Mouse (Mus musculus) myocyte (in vitro differentiated cells): ENCODE results near the gene Zmynd8. TPM values are rescaled to one million over a fixed set of nuclear protein-coding genes. Genes with fewer than 3 reads are reported as not detected.

ENCODE experiments used
- H3K27me3 ChIP-seq: one replicate; pipeline ENCODE4 v1.6.1; 2011; ENCODE audit not compliant: control insufficient read depth, insufficient read depth, insufficient read length
- H3K36me3 ChIP-seq: one replicate; pipeline ENCODE4 v1.6.1; 2011; ENCODE audit not compliant: control insufficient read depth, insufficient read depth
- H3K4me2 ChIP-seq: one replicate; pipeline ENCODE4 v1.6.1; 2011; ENCODE audit warnings: low read depth, control low read depth
- H3K4me3 ChIP-seq: one replicate; pipeline ENCODE4 v1.5.1; 2011; ENCODE audit warnings: mild to moderate bottlenecking, control low read depth, moderate library complexity
- H3K79me2 ChIP-seq: one replicate; pipeline ENCODE4 v1.6.1; 2011; ENCODE audit not compliant: control insufficient read depth, insufficient read depth
- H3ac ChIP-seq: one replicate; pipeline ENCODE4 v1.6.1; 2011; ENCODE audit not compliant: control insufficient read depth, insufficient read length
- CEBPB ChIP-seq: IDR thresholded peaks from 2 replicates; pipeline ENCODE4 v1.6.1; 2011; ENCODE audit warnings: mild to moderate bottlenecking, moderate library complexity; ENCODE audit not compliant: poor library complexity, insufficient read depth, severe bottlenecking
- E2F4 ChIP-seq: IDR thresholded peaks from one replicate; pipeline ENCODE4 v1.6.1; 2011; ENCODE audit warnings: mild to moderate bottlenecking, control low read depth, moderate library complexity; ENCODE audit not compliant: insufficient read depth
- MAX ChIP-seq: IDR thresholded peaks from one replicate; pipeline ENCODE4 v1.6.1; 2011; ENCODE audit warnings: low read depth, mild to moderate bottlenecking, control low read depth
- MYOD1 ChIP-seq, 3 experiments: IDR thresholded peaks; one replicate each; pipeline ENCODE4 v1.6.1; 2011; ENCODE audit warnings: control low read depth in 2 of 3, low read depth in 2 of 3, mild to moderate bottlenecking in 2 of 3, moderate library complexity in 1 of 3; ENCODE audit not compliant: insufficient read length in 2 of 3, control insufficient read depth in 1 of 3
- MYOG ChIP-seq, 3 experiments: IDR thresholded peaks; one replicate each; pipeline ENCODE4 v1.6.1; 2011; ENCODE audit warnings: control low read depth in 2 of 3, low read depth in 2 of 3, mild to moderate bottlenecking in 2 of 3; ENCODE audit not compliant: insufficient read length in 2 of 3, control insufficient read depth in 1 of 3, insufficient read depth in 1 of 3
- POLR2A ChIP-seq: IDR thresholded peaks from one replicate; pipeline ENCODE4 v1.6.1; 2011; ENCODE audit warnings: low read depth, mild to moderate bottlenecking, control low read depth, moderate library complexity; ENCODE audit not compliant: insufficient read length
- POLR2AphosphoS2 ChIP-seq: IDR thresholded peaks from one replicate; pipeline ENCODE4 v1.6.1; 2011; ENCODE audit warnings: low read depth, control low read depth; ENCODE audit not compliant: insufficient read length
- REST ChIP-seq: IDR thresholded peaks from one replicate; pipeline ENCODE4 v1.6.1; 2011; ENCODE audit warnings: mild to moderate bottlenecking, control low read depth, moderate library complexity; ENCODE audit not compliant: insufficient read depth, insufficient read length
- SRF ChIP-seq: IDR thresholded peaks from one replicate; pipeline ENCODE4 v1.6.1; 2011; ENCODE audit warnings: low read depth; ENCODE audit not compliant: control insufficient read depth, insufficient read length
- TCF12 ChIP-seq: IDR thresholded peaks from one replicate; pipeline ENCODE4 v1.6.1; 2011; ENCODE audit warnings: mild to moderate bottlenecking, control low read depth; ENCODE audit not compliant: poor library complexity, insufficient read depth, severe bottlenecking
- TCF3 ChIP-seq: IDR thresholded peaks from one replicate; pipeline ENCODE4 v1.6.1; 2011; ENCODE audit warnings: low read depth, control low read depth; ENCODE audit not compliant: insufficient read length
- USF1 ChIP-seq: IDR thresholded peaks from one replicate; pipeline ENCODE4 v1.6.1; 2011; ENCODE audit warnings: low read depth, mild to moderate bottlenecking, control low read depth, moderate library complexity
- polyA plus RNA-seq: library from polyadenylated mRNA; unstranded; fragments of >200 nt; fragmentation: generic; extraction: Trizol; gene quantifications from one replicate; pipeline ENCODE4 v1.2.1, GENCODE M21; 2012; ENCODE audit warnings: missing spikeins

Zmynd8 gene
- polyA plus RNA-seq, 1 experiment = 20.9 TPM

DNA sequence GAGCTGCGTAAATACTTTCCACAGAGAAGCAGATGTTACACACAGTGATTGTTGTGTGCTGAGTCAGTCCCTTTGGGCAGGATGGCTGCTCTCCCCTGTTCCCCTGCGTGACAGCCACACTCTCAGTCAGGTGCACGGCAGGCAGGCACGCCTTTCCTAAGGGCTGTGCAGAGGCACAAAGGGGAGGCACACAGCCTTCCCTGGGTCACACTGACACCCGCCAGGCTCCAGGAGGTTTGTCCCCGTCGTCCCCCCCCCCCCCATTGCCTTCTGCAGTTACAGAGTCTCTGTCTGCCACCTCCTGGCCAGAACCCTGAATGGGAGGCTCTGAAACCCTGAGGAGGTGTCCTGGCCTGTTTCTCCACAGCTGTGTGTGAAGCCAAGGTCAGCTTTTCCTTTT lies 147.7 kb downstream of the Zmynd8 start:
- H3K4me3 ChIP-seq = no peak overlapping the region
- no peak overlapping the region for H3ac ChIP-seq
- H3K4me2 ChIP-seq = no peak overlapping the region
- TF ChIP-seq TCF12 (no peak), CEBPB (no peak), TCF3 (no peak), E2F4 (no peak), POLR2A (no peak), MAX (no peak), MYOG (IDR thresholded peaks at IDR 0.05; ENCODE audit: control insufficient read depth in 1 of 3, insufficient read depth in 1 of 3, insufficient read length in 2 of 3, low read depth in 2 of 3) (no peak), MYOD1 (IDR thresholded peaks at IDR 0.05; ENCODE audit: control insufficient read depth in 1 of 3, insufficient read length in 2 of 3, low read depth in 2 of 3) (no peak), USF1 (no peak), POLR2AphosphoS2 (no peak), REST (no peak), SRF (no peak)
- H3K36me3 ChIP-seq = no peaks in the 10 kb centered on the region
- H3K27me3 ChIP-seq = no peaks in the 10 kb centered on the region
- no peaks in the 10 kb centered on the region for H3K79me2 ChIP-seq

DNA sequence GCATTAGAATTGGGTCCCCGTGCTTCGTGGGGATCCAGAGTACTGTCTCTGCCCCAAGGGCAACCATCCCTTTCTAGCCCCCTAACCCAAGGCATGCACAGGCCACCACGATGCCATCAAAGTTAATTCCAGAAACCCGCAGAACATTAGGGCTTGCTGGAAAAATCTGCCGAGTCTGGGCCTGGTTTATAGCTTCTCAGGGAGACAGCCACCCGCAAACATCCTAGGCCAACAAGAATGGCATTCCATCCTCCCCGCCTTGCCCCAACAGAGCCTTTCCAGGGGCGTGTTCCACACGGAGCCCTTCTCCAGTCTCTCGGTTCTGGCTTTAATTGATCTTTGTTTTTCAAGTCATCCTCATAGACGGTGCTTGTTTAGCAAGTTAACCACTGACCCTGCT lies 150.4 kb downstream of the Zmynd8 start:
- Histone ChIP-seq H3K79me2 (no peaks in the 10 kb centered on the region), H3K4me3 (no peak overlapping the region), H3K36me3 (no peaks in the 10 kb centered on the region), H3ac (no peak overlapping the region), H3K27me3 (no peaks in the 10 kb centered on the region), H3K4me2 (peak overlapping the region; percentile 18)
- TF ChIP-seq MYOD1 (IDR thresholded peaks at IDR 0.05; ENCODE audit: control insufficient read depth in 1 of 3, insufficient read length in 2 of 3, low read depth in 2 of 3) = no peak
- TF ChIP-seq TCF12 = no peak
- TF ChIP-seq POLR2A = no peak
- TF ChIP-seq CEBPB = no peak
- no peak for TF ChIP-seq E2F4
- TF ChIP-seq SRF = no peak
- no peak for TF ChIP-seq USF1
- TF ChIP-seq REST = no peak
- no peak for TF ChIP-seq POLR2AphosphoS2
- TF ChIP-seq TCF3 = no peak
- TF ChIP-seq MAX = no peak
- no peak for TF ChIP-seq MYOG (IDR thresholded peaks at IDR 0.05; ENCODE audit: control insufficient read depth in 1 of 3, insufficient read depth in 1 of 3, insufficient read length in 2 of 3, low read depth in 2 of 3)

- H3K4me2 ChIP-seq = peak overlapping the region; percentile 18
- H3K36me3 ChIP-seq = no peaks in the 10 kb centered on the region
- H3K4me3 ChIP-seq = no peak overlapping the region
- no peak for TF ChIP-seq USF1
- TF ChIP-seq SRF = no peak
- no peak for TF ChIP-seq MAX
- TF ChIP-seq MYOG (IDR thresholded peaks at IDR 0.05; ENCODE audit: control insufficient read depth in 1 of 3, insufficient read depth in 1 of 3, insufficient read length in 2 of 3, low read depth in 2 of 3) = peak in 1 of 3 experiments; percentile 16
- TF ChIP-seq CEBPB = no peak
- TF ChIP-seq REST = no peak
- H3ac ChIP-seq = no peak overlapping the region
- H3K79me2 ChIP-seq = no peaks in the 10 kb centered on the region
- no peaks in the 10 kb centered on the region for H3K27me3 ChIP-seq
Measured at GRCm38 (mm10) chr2:165747975-165748374, 150.8 kb downstream of the Zmynd8 start.

- TF ChIP-seq TCF3 (no peak), REST (no peak), USF1 (no peak), CEBPB (no peak), MAX (no peak), MYOG (IDR thresholded peaks at IDR 0.05; ENCODE audit: control insufficient read depth in 1 of 3, insufficient read depth in 1 of 3, insufficient read length in 2 of 3, low read depth in 2 of 3) (no peak), POLR2A (no peak), POLR2AphosphoS2 (no peak), TCF12 (no peak)
Measured at GRCm38 (mm10) chr2:165745306-165746098, 153.3 kb downstream of the Zmynd8 start.

DNA sequence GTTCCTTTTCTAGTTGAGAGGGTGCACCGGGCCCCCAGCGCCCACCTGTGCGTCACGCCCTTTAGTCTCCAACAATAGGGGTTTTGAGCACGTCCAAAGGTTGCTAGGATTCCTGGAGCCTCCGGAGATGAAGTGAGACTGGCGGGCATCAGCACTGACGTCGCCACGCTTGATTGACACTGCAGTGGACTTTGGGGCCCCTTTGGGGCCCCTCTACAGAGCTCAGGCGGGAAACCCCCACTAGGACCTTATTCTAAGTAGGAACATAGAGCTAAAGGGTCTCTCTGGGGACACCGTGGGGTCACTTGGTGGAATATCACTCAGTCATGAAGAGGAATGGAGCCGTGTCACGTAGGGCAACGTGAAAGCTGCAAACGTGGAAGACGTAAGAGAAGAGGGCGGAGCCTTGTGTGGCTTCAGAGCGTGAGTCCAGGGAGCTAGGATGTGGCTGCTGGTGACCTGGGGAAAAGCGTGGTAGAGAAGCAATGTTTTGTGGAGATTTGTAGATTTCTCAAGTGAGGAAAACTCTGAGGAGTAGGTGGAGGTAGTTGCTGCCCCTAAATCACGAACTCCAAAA lies 156.5 kb downstream of the Zmynd8 start:
- H3K4me2 ChIP-seq = no peak overlapping the region
- no peaks in the 10 kb centered on the region for H3K27me3 ChIP-seq
- H3K79me2 ChIP-seq = no peaks in the 10 kb centered on the region
- H3K4me3 ChIP-seq = no peak overlapping the region
- H3ac ChIP-seq = no peak overlapping the region
- H3K36me3 ChIP-seq = no peaks in the 10 kb centered on the region
- TF ChIP-seq POLR2AphosphoS2 (no peak), CEBPB (no peak), E2F4 (no peak), REST (no peak), MAX (no peak), POLR2A (no peak), USF1 (no peak)

More at GRCm38 (mm10) chr2:165745306-165746098, 153.3 kb downstream of the Zmynd8 start:
- Histone ChIP-seq H3K4me3 (no peak overlapping the region), H3K4me2 (no peak overlapping the region), H3ac (no peak overlapping the region), H3K27me3 (no peaks in the 10 kb centered on the region), H3K79me2 (no peaks in the 10 kb centered on the region), H3K36me3 (no peaks in the 10 kb centered on the region)
